Mouse (Mus musculus) ES-E14 (cell line): ENCODE data around the gene Sdad1.

Experiments used
- HCFC1 ChIP-seq: IDR thresholded peaks from 2 replicates; pipeline ENCODE4 v1.6.1; 2012; ENCODE audit warnings: low read length, inconsistent platforms, borderline replicate concordance; ENCODE audit not compliant: insufficient read depth
- MAFK ChIP-seq: IDR thresholded peaks from 2 replicates; pipeline ENCODE4 v1.6.1; 2014; ENCODE audit warnings: mild to moderate bottlenecking, low read depth, low read length, inconsistent platforms; ENCODE audit not compliant: insufficient read depth
- ZNF384 ChIP-seq: IDR thresholded peaks from 2 replicates; pipeline ENCODE4 v1.6.1; 2012; ENCODE audit warnings: low read depth, low read length, inconsistent platforms

- TF ChIP-seq MAFK (no peak), HCFC1 (no peak), ZNF384 (no peak)
Observed at GRCm38 (mm10) chr5:92332359-92332840, 22.1 kb upstream of the Sdad1 start.
